Mouse (Mus musculus) C2C12 (cell line): ENCODE results near the gene Anapc5. TPM values are rescaled to one million over a fixed set of nuclear protein-coding genes. Genes with fewer than 3 reads are reported as not detected.

Source experiments
- H3K27me3 ChIP-seq: one replicate; pipeline ENCODE4 v1.6.1; 2011; ENCODE audit not compliant: control insufficient read depth, insufficient read depth, insufficient read length
- H3K36me3 ChIP-seq: one replicate; pipeline ENCODE4 v1.6.1; 2011; ENCODE audit not compliant: control insufficient read depth, insufficient read depth
- H3K4me3 ChIP-seq: one replicate; pipeline ENCODE4 v1.5.1; 2011; ENCODE audit warnings: mild to moderate bottlenecking, control low read depth; ENCODE audit not compliant: poor library complexity, insufficient read depth, severe bottlenecking
- H3K79me2 ChIP-seq: one replicate; pipeline ENCODE4 v1.6.1; 2011; ENCODE audit not compliant: control insufficient read depth, insufficient read depth
- H3K79me3 ChIP-seq: one replicate; pipeline ENCODE4 v1.6.1; 2011; ENCODE audit warnings: low read depth, control low read depth
- H3ac ChIP-seq: one replicate; pipeline ENCODE3; 2011; ENCODE audit warnings: low read depth; ENCODE audit not compliant: control insufficient read depth, insufficient read length
- CEBPB ChIP-seq: IDR thresholded peaks from one replicate; pipeline ENCODE4 v1.6.1; 2011; ENCODE audit warnings: low read depth, mild to moderate bottlenecking, control low read depth, moderate library complexity
- CTCF ChIP-seq: IDR thresholded peaks from one replicate; pipeline ENCODE4 v1.5.1; 2011; ENCODE audit not compliant: control insufficient read depth, insufficient read depth, insufficient read length
- FOSL1 ChIP-seq: IDR thresholded peaks from one replicate; pipeline ENCODE4 v1.8.0; 2011; ENCODE audit warnings: mild to moderate bottlenecking, low read length; ENCODE audit not compliant: poor library complexity, insufficient read depth, severe bottlenecking
- MAX ChIP-seq: IDR thresholded peaks from one replicate; pipeline ENCODE4 v1.6.1; 2011; ENCODE audit warnings: mild to moderate bottlenecking, control low read depth
- MYOD1 ChIP-seq: IDR thresholded peaks from one replicate; pipeline ENCODE4 v1.6.1; 2011; ENCODE audit warnings: low read depth; ENCODE audit not compliant: control insufficient read depth, insufficient read length
- MYOG ChIP-seq: IDR thresholded peaks from one replicate; pipeline ENCODE4 v1.6.1; 2011; ENCODE audit not compliant: control insufficient read depth, insufficient read length; ENCODE audit errors: extremely low read depth
- USF1 ChIP-seq: IDR thresholded peaks from one replicate; pipeline ENCODE4 v1.6.1; 2011; ENCODE audit warnings: low read depth, mild to moderate bottlenecking, control low read depth, moderate library complexity
- polyA plus RNA-seq: library from polyadenylated mRNA; unstranded; fragments of >200 nt; fragmentation: generic; extraction: Trizol; gene quantifications from one replicate; pipeline ENCODE4 v1.2.1, GENCODE M21; 2012; ENCODE audit warnings: missing spikeins

The Anapc5 gene
- polyA plus RNA-seq, 1 experiment = 223 TPM

- no peaks in the 10 kb centered on the region for H3K27me3 ChIP-seq
- no peak for TF ChIP-seq MYOG
- no peak for TF ChIP-seq CTCF
- no peak for TF ChIP-seq CEBPB
- TF ChIP-seq MYOD1 = no peak
- TF ChIP-seq USF1 = no peak
- TF ChIP-seq FOSL1 = no peak
- TF ChIP-seq MAX = no peak
- H3K36me3 ChIP-seq = peaks cover 50% of the 10 kb centered on the region
- no peaks in the 10 kb centered on the region for H3K79me3 ChIP-seq
- no peaks in the 10 kb centered on the region for H3K79me2 ChIP-seq
- H3K4me3 ChIP-seq = no peak overlapping the region
- no peak overlapping the region for H3ac ChIP-seq
These were observed 65.0 kb downstream of the Anapc5 start for GRCm38 (mm10) chr5:122756144-122756543.

- H3K36me3 ChIP-seq = peaks cover 52% of the 10 kb centered on the region
- no peak overlapping the region for H3ac ChIP-seq
- H3K79me3 ChIP-seq = no peaks in the 10 kb centered on the region
- H3K79me2 ChIP-seq = no peaks in the 10 kb centered on the region
- no peak overlapping the region for H3K4me3 ChIP-seq
- TF ChIP-seq CEBPB (no peak), USF1 (no peak), CTCF (no peak), MYOG (no peak), FOSL1 (no peak), MAX (no peak), MYOD1 (no peak)
- H3K27me3 ChIP-seq = no peaks in the 10 kb centered on the region
These were observed 65.5 kb downstream of the Anapc5 start for GRCm38 (mm10) chr5:122755620-122756019.

GRCm38 (mm10) chr5:122754477-122754876, 66.7 kb downstream of the Anapc5 start:
- no peaks in the 10 kb centered on the region for H3K79me3 ChIP-seq
- TF ChIP-seq MYOD1 (no peak), MYOG (no peak), FOSL1 (no peak)
- H3K36me3 ChIP-seq = peaks cover 46% of the 10 kb centered on the region

GRCm38 (mm10) chr5:122747950-122748349, 73.2 kb downstream of the Anapc5 start:
- H3K79me3 ChIP-seq = no peaks in the 10 kb centered on the region
- TF ChIP-seq CTCF = no peak
- no peaks in the 10 kb centered on the region for H3K27me3 ChIP-seq
- no peak overlapping the region for H3K4me3 ChIP-seq
- H3K36me3 ChIP-seq = peaks cover 25% of the 10 kb centered on the region
- no peaks in the 10 kb centered on the region for H3K79me2 ChIP-seq
- H3ac ChIP-seq = no peak overlapping the region

More at GRCm38 (mm10) chr5:122754477-122754876, 66.7 kb downstream of the Anapc5 start:
- Histone ChIP-seq H3ac (no peak overlapping the region), H3K4me3 (no peak overlapping the region), H3K27me3 (no peaks in the 10 kb centered on the region), H3K79me2 (no peaks in the 10 kb centered on the region)

- Histone ChIP-seq H3K79me2 (no peaks in the 10 kb centered on the region), H3K36me3 (peaks cover 32% of the 10 kb centered on the region), H3K4me3 (no peak overlapping the region)
These were observed 77.2 kb downstream of the Anapc5 start for GRCm38 (mm10) chr5:122743880-122744422.

More at GRCm38 (mm10) chr5:122743880-122744422, 77.2 kb downstream of the Anapc5 start:
- no peak for TF ChIP-seq CTCF
- no peak for TF ChIP-seq FOSL1
- TF ChIP-seq MAX = no peak
- no peak for TF ChIP-seq MYOD1
- TF ChIP-seq CEBPB = no peak
- TF ChIP-seq USF1 = no peak
- no peak for TF ChIP-seq MYOG
- Histone ChIP-seq H3K79me3 (no peaks in the 10 kb centered on the region), H3ac (no peak overlapping the region), H3K27me3 (no peaks in the 10 kb centered on the region)

Other genes starting within 250 kb of the Anapc5 start
- gene Ift81, start 206.8 kb downstream of the Anapc5 start, polyA plus RNA-seq = 3.5 TPM
- 1.6 TPM for gene P2rx7, start 177.4 kb downstream of the Anapc5 start, polyA plus RNA-seq
- gene P2rx4, start 113.8 kb downstream of the Anapc5 start, polyA plus RNA-seq = 11.0 TPM
- gene Camkk2, start 41.9 kb downstream of the Anapc5 start, polyA plus RNA-seq = 15.4 TPM
- 8.1 TPM for gene Rnf34, start 28.7 kb upstream of the Anapc5 start, polyA plus RNA-seq
- 15.3 TPM for gene Kdm2b, start 168.5 kb upstream of the Anapc5 start, polyA plus RNA-seq
- 10.8 TPM for gene Orai1, start 193.7 kb upstream of the Anapc5 start, polyA plus RNA-seq
- not detected for gene Morn3, start 225.7 kb upstream of the Anapc5 start, polyA plus RNA-seq
- 10.4 TPM for gene Tmem120b, start 247.1 kb upstream of the Anapc5 start, polyA plus RNA-seq